Comparison of ENCODE assay signal across 15 mouse cellular contexts in genomic region chr14:46436471-46437090, GRCm38 (mm10). TPM values are rescaled to one million over a fixed set of nuclear protein-coding genes. Genes with fewer than 3 reads are reported as not detected.
DNase-seq lines count a peak whose midpoint lies in the region; ATAC-seq lines count a peak whose summit lies in the region.
"Had no signal": no experiment of that assay in that cellular context is flagged by ENCODE, and none has a peak within 500 bp of the region (broad histone marks: within the 10 kb centered on the region; RNA-seq: fewer than 3 reads in every experiment).

No protein-coding gene starts in this region.

- no peaks in the 10 kb centered on the region for H3K9me3 ChIP-seq in heart, embryonic 14.5 days (ENCODE audit: control insufficient read depth, low read length)
- H3K9me3 ChIP-seq: forebrain, embryonic 13.5 days had no signal

- H3K36me3 ChIP-seq in heart, embryonic 14.5 days (ENCODE audit: control insufficient read depth, insufficient read depth, low read length) = no peaks in the 10 kb centered on the region

- H3K27me3 ChIP-seq in heart, embryonic 14.5 days (ENCODE audit: control insufficient read depth, insufficient read depth, low read length) = no peaks in the 10 kb centered on the region
- H3K27me3 ChIP-seq: forebrain, embryonic 13.5 days had no signal

- H3K4me1 ChIP-seq in heart, embryonic 14.5 days (ENCODE audit: control insufficient read depth in 2 of 2, insufficient read depth in 2 of 2, low read length in 2 of 2) = peaks cover 4 to 11% of the 10 kb centered on the region in 2 experiments; a peak in 3 of 4 replicates
- H3K4me1 ChIP-seq: forebrain, embryonic 13.5 days had no signal

- ATAC-seq in heart, embryonic 14.5 days (ENCODE audit: insufficient number of reproducible peaks, insufficient read depth, low FRiP score, low read depth) = no peak
- ATAC-seq: activated CD4-positive, CD25-positive, alpha-beta regulatory T cell, adult 4 months; forebrain, embryonic 13.5 days; hindbrain, embryonic 16.5 days had no signal

- H3K27ac ChIP-seq in heart, embryonic 14.5 days (replicated peaks in 1 of 2; ENCODE audit: control insufficient read depth in 1 of 2, insufficient read depth in 1 of 2, low read depth in 2 of 2, low read length in 2 of 2) = no peak overlapping the region
- H3K27ac ChIP-seq: forebrain, embryonic 13.5 days had no signal

- WGBS in heart, embryonic 14.5 days = 14% methylated on average over 9 of the region's 9 CpGs

- intact Hi-C loops in heart, postnatal 36 days (cut with DNase I) = no loop called here

- H3K4me3 ChIP-seq in heart, embryonic 14.5 days (ENCODE audit: control insufficient read depth in 1 of 2, insufficient read depth in 1 of 2, low read depth in 1 of 2, low read length in 2 of 2) = no peak overlapping the region; a peak in 1 of 4 replicates
- H3K4me3 ChIP-seq: forebrain, embryonic 13.5 days had no signal

- DNase-seq in heart, postnatal 36 days = no peak
- peak; percentile 8 for DNase-seq in ovary, postnatal 36 days (ENCODE audit: low spot score)
- DNase-seq in ovary, postnatal 10 days (ENCODE audit: low spot score) = no peak
- peak; percentile 41 to 62 for DNase-seq in kidney, postnatal 4 days
- no peak for DNase-seq in layer of hippocampus, adult 9-11 months
- no peak for DNase-seq in left cerebral cortex, adult 8-10 months (ENCODE audit: low spot score in 2 of 2)
- DNase-seq in gastrocnemius, postnatal 10 days = no peak
- DNase-seq: right cerebral cortex, adult 18-20 months; thymus, adult 18-20 months had no signal

- H3K4me2 ChIP-seq in heart, embryonic 14.5 days (ENCODE audit: low read length) = peak overlapping the region; percentile 38
- H3K4me2 ChIP-seq: forebrain, embryonic 13.5 days had no signal

- H3K9ac ChIP-seq in heart, embryonic 14.5 days (ENCODE audit: low read length) = no peak overlapping the region
- H3K9ac ChIP-seq: forebrain, embryonic 13.5 days had no signal

RNA-seq across cellular contexts. Expression of gene Bmp4, which starts 46.1 kb away (rescaled TPM):
- polyA plus RNA-seq in heart, embryonic 14.5 days (2014; fragmentation: Nextera tagmentation; extraction: Ambion mirVana) = 14.9 and 20.4 TPM in 2 replicates
- 10 to 100 TPM; 13.3 to 17.8 TPM for total RNA-seq in heart, postnatal 36 days (2021)
- 1 to 10 TPM; 2.9 to 7.5 (median 5.7) TPM for total RNA-seq in left cerebral cortex, adult 8-10 months (2022)
- 10 to 100 TPM; 13.9 to 19.7 TPM for total RNA-seq in gastrocnemius, postnatal 10 days (2021)
- total RNA-seq: monocyte, adult 5-6 weeks had no signal

RNA-seq across cellular contexts. Expression of gene Gm15217, which starts 57.4 kb away (rescaled TPM):
- polyA plus RNA-seq in heart, embryonic 14.5 days (2014; fragmentation: Nextera tagmentation; extraction: Ambion mirVana) = not detected in 2 replicates
- not detected for total RNA-seq in heart, postnatal 36 days (2021)
- total RNA-seq in left cerebral cortex, adult 8-10 months (2022) = not detected
- not detected for total RNA-seq in gastrocnemius, postnatal 10 days (2021)
- total RNA-seq: liver, adult 2 months; monocyte, adult 5-6 weeks had no signal
- polyA plus RNA-seq: activated CD4-positive, CD25-positive, alpha-beta regulatory T cell, adult 4 months; forebrain, embryonic 13.5 days; hindbrain, embryonic 16.5 days; liver, adult 2 months had no signal

Comparison
In these comparisons a context has a peak if more than half of its experiments do, and no peak if none do; other contexts are left out.
1. DNase-seq: peak in ovary, postnatal 36 days (single experiment) and kidney, postnatal 4 days (2 of 2); none in heart, postnatal 36 days (0 of 2), ovary, postnatal 10 days (single experiment), layer of hippocampus, adult 9-11 months (single experiment), left cerebral cortex, adult 8-10 months (0 of 2) and gastrocnemius, postnatal 10 days (single experiment).